Mouse (Mus musculus): ENCODE results near the gene Mag. TPM values are rescaled to one million over a fixed set of nuclear protein-coding genes. Genes with fewer than 3 reads are reported as not detected.

Mag gene
- polyA plus RNA-seq, 1 experiment from 2014 or later, result 0.32 TPM

DNA sequence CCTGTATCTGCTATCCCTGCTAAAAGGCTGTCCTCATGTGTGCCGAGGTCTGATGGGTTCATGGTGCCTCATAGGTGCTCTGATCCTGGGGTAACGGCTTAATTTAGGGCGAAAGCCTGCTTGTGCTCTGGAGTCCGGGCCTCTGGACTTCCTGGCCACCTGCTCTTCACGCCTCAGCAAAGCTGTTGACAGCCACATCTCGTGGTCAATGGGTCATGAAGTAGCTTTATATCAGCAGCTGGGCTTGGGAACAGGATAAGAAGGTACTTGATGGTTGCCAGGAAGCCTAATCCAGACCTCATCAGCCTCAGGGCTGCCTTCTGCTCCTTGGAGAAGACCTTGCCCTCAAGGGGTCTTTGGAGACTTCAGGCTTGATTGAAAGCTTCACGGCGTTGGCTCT lies 51.3 kb downstream of the Mag start:
- Histone ChIP-seq H3K4me3 (replicated peaks) (no peak overlapping the region), H3K27ac (replicated peaks) (no peak overlapping the region), H3K9ac (no peak overlapping the region), H3K4me1 (replicated peaks) (0 out of 2 replicates have a peak, but pooled peaks cover 4% of the 10 kb centered on the region), H3K36me3 (replicated peaks) (no peaks in the 10 kb centered on the region), H3K4me2 (no peak overlapping the region), H3K27me3 (no peaks in the 10 kb centered on the region), H3K9me3 (replicated peaks) (no peaks in the 10 kb centered on the region)
- WGBS (ENCODE audit: insufficient replicate concordance), result 52% methylated on average over 8 of the region's 8 CpGs
- ATAC-seq (ENCODE audit: insufficient read depth), result no peak

DNA sequence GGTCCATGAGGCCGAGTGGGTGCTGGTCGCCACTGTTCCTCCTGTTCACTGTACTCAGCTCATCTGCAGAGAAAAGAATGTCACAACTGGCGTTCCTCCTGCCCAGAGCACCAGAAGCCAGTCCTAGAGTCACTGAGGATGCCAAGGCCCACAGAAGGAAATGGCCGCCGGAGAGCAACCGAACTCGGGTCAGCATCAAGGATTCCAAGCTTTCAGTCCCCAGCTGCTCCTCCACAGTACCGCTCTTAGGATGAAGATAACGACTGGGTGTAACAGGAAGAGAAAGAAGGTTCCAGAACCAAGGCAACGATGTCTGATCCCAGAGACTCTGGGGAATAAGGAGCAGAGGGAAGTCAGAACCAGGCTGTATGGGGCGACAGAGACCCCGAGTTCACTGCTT lies 53.2 kb downstream of the Mag start, which contains the start of gene Ffar1:
Ffar1 (minus strand) TSS at position 101 of the 400 bp plus-strand sequence.
- ATAC-seq (ENCODE audit: insufficient read depth), result no peak
- Histone ChIP-seq H3K27ac (replicated peaks) (no peak within 1 kb of the TSS), H3K9me3 (replicated peaks) (no peaks in the 10 kb centered on the region), H3K4me1 (replicated peaks) (0 out of 2 replicates have a peak, but pooled peaks cover 4% of the 10 kb centered on the region), H3K4me2 (no peak within 1 kb of the TSS), H3K9ac (no peak within 1 kb of the TSS), H3K4me3 (replicated peaks) (no peak within 1 kb of the TSS), H3K27me3 (no peaks in the 10 kb centered on the region), H3K36me3 (replicated peaks) (no peaks in the 10 kb centered on the region)
- 67% methylated on average over 12 of the region's 12 CpGs for WGBS (ENCODE audit: insufficient replicate concordance)

DNA sequence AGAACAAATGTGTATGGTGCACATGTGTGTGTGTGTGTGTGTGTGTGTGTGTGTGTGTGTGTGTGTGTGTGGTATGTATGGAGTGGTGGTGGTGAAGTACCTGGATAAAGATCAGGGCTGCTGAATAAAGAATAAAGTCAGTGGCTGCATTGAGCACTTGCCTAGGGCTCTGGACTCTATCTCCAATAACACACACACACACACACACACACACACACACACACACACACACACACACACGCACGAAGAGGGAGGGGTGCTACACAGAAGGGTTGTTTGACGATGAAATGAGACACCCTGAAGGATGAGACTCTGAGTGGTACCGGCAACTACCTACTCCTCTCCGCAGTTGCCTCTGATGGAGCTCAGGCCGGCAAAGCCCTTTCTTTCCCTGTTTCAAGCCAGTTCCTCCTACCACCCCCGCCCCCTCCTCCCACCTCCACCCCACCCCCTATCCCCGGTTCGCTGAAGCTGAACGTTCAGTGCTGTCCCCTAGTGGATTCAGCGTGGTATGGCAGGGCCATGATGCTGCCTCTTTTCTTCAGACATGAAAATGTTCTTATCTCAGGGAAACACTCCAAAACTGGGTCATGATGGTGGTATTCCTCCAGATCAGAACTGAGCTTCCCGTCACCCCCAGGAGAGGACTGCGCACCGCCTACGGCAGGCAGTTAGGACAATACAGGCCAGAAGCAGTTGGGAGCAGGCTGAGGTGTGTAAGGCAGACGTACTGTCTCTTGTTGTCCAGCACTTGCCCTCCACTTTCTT lies 54.9 kb downstream of the Mag start:
- peak overlapping the region; percentile 48 for H3K4me2 ChIP-seq
- H3K4me1 ChIP-seq (replicated peaks), result 0 out of 2 replicates have a peak, but pooled peaks cover 4% of the 10 kb centered on the region
- H3K9me3 ChIP-seq (replicated peaks), result no peaks in the 10 kb centered on the region
- H3K27me3 ChIP-seq, result no peaks in the 10 kb centered on the region
- WGBS (ENCODE audit: insufficient replicate concordance), result 3% methylated on average over 14 of the region's 16 CpGs
- no peak overlapping the region for H3K9ac ChIP-seq
- no peak overlapping the region for H3K4me3 ChIP-seq (replicated peaks)
- ATAC-seq (ENCODE audit: insufficient read depth), result peak; percentile 31
- H3K27ac ChIP-seq (replicated peaks), result no peak overlapping the region
- H3K36me3 ChIP-seq (replicated peaks), result no peaks in the 10 kb centered on the region

DNA sequence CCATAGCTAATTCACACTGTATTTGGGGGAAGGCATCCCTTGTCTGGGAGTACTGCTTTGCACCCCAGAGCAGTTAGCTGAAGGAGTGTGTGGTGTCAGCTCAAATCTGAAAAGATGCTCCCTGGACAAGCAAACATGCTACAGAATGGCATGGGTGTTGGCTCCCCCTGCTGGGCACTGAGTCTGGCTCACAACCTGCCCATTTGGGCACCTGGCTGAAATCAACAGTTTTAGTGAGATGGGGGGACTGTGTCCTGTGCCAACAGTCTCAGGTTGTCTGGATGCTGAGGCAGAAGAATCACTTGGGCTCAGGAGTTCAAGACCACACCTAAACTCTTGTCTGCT lies 55.4 kb downstream of the Mag start:
- no peak overlapping the region for H3K27ac ChIP-seq (replicated peaks)
- H3K9me3 ChIP-seq (replicated peaks), result no peaks in the 10 kb centered on the region
- ATAC-seq (ENCODE audit: insufficient read depth), result 0 out of 2 replicates have a peak, but pooled peaks have one; percentile 25
- H3K4me3 ChIP-seq (replicated peaks), result no peak overlapping the region
- 0 out of 2 replicates have a peak, but pooled peaks cover 4% of the 10 kb centered on the region for H3K4me1 ChIP-seq (replicated peaks)
- no peak overlapping the region for H3K9ac ChIP-seq
- no peak overlapping the region for H3K4me2 ChIP-seq
- no peaks in the 10 kb centered on the region for H3K27me3 ChIP-seq
- no peaks in the 10 kb centered on the region for H3K36me3 ChIP-seq (replicated peaks)

DNA sequence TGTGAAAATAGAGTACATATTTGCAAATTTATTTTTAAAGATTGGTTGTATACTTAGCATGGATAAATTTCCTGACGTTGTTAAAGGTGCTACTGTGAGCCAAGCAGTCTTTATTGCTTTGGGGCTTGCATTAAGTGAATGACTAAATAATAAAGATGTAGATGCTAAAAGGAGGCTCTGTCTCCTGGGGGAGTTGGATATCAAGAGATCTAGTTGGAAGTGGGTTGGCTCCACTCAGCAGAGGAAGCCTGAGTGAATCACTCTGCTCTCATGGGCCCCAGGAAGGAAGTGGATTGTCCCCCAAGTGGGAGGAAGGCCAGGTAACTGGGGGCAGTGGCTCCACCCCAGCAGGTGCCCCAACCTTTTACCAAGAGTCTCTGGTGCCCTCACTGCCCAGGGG lies 56.9 kb downstream of the Mag start:
- Histone ChIP-seq H3K27ac (replicated peaks) (no peak overlapping the region), H3K9me3 (replicated peaks) (no peaks in the 10 kb centered on the region), H3K4me2 (no peak overlapping the region), H3K36me3 (replicated peaks) (no peaks in the 10 kb centered on the region), H3K27me3 (no peaks in the 10 kb centered on the region), H3K9ac (no peak overlapping the region), H3K4me1 (replicated peaks) (0 out of 2 replicates have a peak, but pooled peaks cover 4% of the 10 kb centered on the region), H3K4me3 (replicated peaks) (no peak overlapping the region)
- ATAC-seq (ENCODE audit: insufficient read depth), result no peak
- whole genome bisulfite sequencing (ENCODE audit: insufficient replicate concordance), result 54% methylated on average over 1 of the region's 1 CpGs

DNA sequence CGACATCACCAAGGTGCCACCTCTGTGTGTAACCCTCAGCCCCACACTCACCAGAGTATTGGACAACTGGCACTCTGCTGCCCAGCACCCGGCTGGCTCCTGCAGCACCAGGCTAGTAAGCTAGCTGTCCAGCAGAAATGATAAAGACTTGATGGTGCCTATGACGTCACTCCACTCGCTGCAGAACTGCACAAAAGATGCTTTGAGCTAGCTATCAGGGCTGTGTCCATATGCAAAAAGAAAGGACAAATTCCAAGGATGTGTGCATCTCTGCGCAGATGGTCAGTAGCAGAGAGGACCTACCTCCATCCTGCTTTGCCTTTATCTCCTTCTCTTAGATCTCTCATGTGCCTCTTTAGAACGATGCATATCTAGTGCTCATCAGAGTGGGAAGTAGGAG lies 58.6 kb downstream of the Mag start, which contains the start of gene Ffar3:
Ffar3 (minus strand) TSS at position 101 of the 400 bp plus-strand sequence.
- H3K4me3 ChIP-seq (replicated peaks), result no peak within 1 kb of the TSS
- H3K4me1 ChIP-seq (replicated peaks), result 0 out of 2 replicates have a peak, but pooled peaks cover 4% of the 10 kb centered on the region
- H3K27me3 ChIP-seq, result no peaks in the 10 kb centered on the region
- H3K4me2 ChIP-seq, result no peak within 1 kb of the TSS
- no peaks in the 10 kb centered on the region for H3K9me3 ChIP-seq (replicated peaks)
- H3K27ac ChIP-seq (replicated peaks), result no peak within 1 kb of the TSS
- no peak within 1 kb of the TSS for H3K9ac ChIP-seq
- no peaks in the 10 kb centered on the region for H3K36me3 ChIP-seq (replicated peaks)
- 54% methylated on average over 6 of the region's 6 CpGs for whole genome bisulfite sequencing (ENCODE audit: insufficient replicate concordance)
- ATAC-seq (ENCODE audit: insufficient read depth), result no peak

DNA sequence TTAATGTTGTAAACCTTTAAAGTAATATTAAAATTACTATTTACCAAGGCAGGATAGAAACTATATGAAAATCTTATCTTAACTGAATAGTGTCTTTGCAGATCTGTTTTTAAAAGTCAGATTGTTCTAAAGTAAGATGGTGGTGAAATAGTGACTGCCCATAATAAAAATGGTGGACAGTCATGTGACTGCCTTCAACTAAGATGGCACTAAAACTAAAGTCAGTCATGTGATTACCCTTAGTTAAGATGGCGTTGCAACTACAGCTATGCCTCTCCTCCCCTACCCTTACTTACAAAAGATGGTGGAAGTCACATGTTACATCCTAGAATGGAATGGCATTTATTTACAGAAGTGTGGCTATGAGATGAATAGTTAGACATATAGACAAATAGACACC lies 63.3 kb downstream of the Mag start:
- ATAC-seq (ENCODE audit: insufficient read depth), result no peak
- no peaks in the 10 kb centered on the region for H3K36me3 ChIP-seq (replicated peaks)
- no peak overlapping the region for H3K4me2 ChIP-seq
- no peaks in the 10 kb centered on the region for H3K27me3 ChIP-seq
- no peaks in the 10 kb centered on the region for H3K9me3 ChIP-seq (replicated peaks)
- no peak overlapping the region for H3K4me3 ChIP-seq (replicated peaks)
- no peaks in the 10 kb centered on the region for H3K4me1 ChIP-seq (replicated peaks)
- H3K9ac ChIP-seq, result no peak overlapping the region
- H3K27ac ChIP-seq (replicated peaks), result no peak overlapping the region
- 73% methylated on average over 1 of the region's 1 CpGs for WGBS (ENCODE audit: insufficient replicate concordance)

Other genes with a start within 250 kb of the Mag start
- 31.5 and 36.9 TPM in 2 replicates for gene Haus5, start 249.9 kb downstream of the Mag start, polyA plus RNA-seq (2015; fragmentation: Nextera tagmentation; extraction: Ambion mirVana)
- gene Pmis2, start 243.3 kb downstream of the Mag start, polyA plus RNA-seq (2015; fragmentation: Nextera tagmentation; extraction: Ambion mirVana), result not detected in 2 replicates
- gene 2200002J24Rik, start 215.9 kb downstream of the Mag start, polyA plus RNA-seq (2015; fragmentation: Nextera tagmentation; extraction: Ambion mirVana), result 0.48 and 0.99 TPM in 2 replicates
- 1.7 and 2.9 TPM in 2 replicates for gene Atp4a, start 202.7 kb downstream of the Mag start, polyA plus RNA-seq (2015; fragmentation: Nextera tagmentation; extraction: Ambion mirVana)
- 97.4 and 105 TPM in 2 replicates for gene Tmem147, start 185.3 kb downstream of the Mag start, polyA plus RNA-seq (2015; fragmentation: Nextera tagmentation; extraction: Ambion mirVana)
- not detected in 2 replicates for gene Gapdhs, start 171.2 kb downstream of the Mag start, polyA plus RNA-seq (2015; fragmentation: Nextera tagmentation; extraction: Ambion mirVana)
- gene Sbsn, start 163.4 kb downstream of the Mag start, polyA plus RNA-seq (2015; fragmentation: Nextera tagmentation; extraction: Ambion mirVana), result 0.12 and 0.61 TPM in 2 replicates
- 0.32 and 0.99 TPM in 2 replicates for gene Dmkn, start 151.1 kb downstream of the Mag start, polyA plus RNA-seq (2015; fragmentation: Nextera tagmentation; extraction: Ambion mirVana)
- gene Krtdap, start 127.0 kb downstream of the Mag start, polyA plus RNA-seq (2015; fragmentation: Nextera tagmentation; extraction: Ambion mirVana), result 0.21 and 2.5 TPM in 2 replicates
- gene Ffar2, start 91.1 kb downstream of the Mag start, polyA plus RNA-seq (2015; fragmentation: Nextera tagmentation; extraction: Ambion mirVana), result 0.94 and 1.2 TPM in 2 replicates
- gene Ffar3, start 58.7 kb downstream of the Mag start, polyA plus RNA-seq (2015; fragmentation: Nextera tagmentation; extraction: Ambion mirVana), result not detected in 2 replicates
- gene Ffar1, start 53.3 kb downstream of the Mag start, polyA plus RNA-seq (2015; fragmentation: Nextera tagmentation; extraction: Ambion mirVana), result not detected in 2 replicates
- gene Cd22, start 34.5 kb downstream of the Mag start, polyA plus RNA-seq (2015; fragmentation: Nextera tagmentation; extraction: Ambion mirVana), result 0.81 and 0.86 TPM in 2 replicates
- not detected in 2 replicates for gene Hamp2, start 9.8 kb upstream of the Mag start, polyA plus RNA-seq (2015; fragmentation: Nextera tagmentation; extraction: Ambion mirVana)
- gene Hamp, start 29.2 kb upstream of the Mag start, polyA plus RNA-seq (2015; fragmentation: Nextera tagmentation; extraction: Ambion mirVana), result 22.2 and 25.5 TPM in 2 replicates
- gene Usf2, start 41.9 kb upstream of the Mag start, polyA plus RNA-seq (2015; fragmentation: Nextera tagmentation; extraction: Ambion mirVana), result 12.4 TPM in 2 replicates
- 28.1 and 31.2 TPM in 2 replicates for gene Lsr, start 58.6 kb upstream of the Mag start, polyA plus RNA-seq (2015; fragmentation: Nextera tagmentation; extraction: Ambion mirVana)
- gene Fam187b, start 58.9 kb upstream of the Mag start, polyA plus RNA-seq (2015; fragmentation: Nextera tagmentation; extraction: Ambion mirVana), result 2.4 and 3.4 TPM in 2 replicates
- 19.8 and 22.4 TPM in 2 replicates for gene Fxyd5, start 127.6 kb upstream of the Mag start, polyA plus RNA-seq (2015; fragmentation: Nextera tagmentation; extraction: Ambion mirVana)
- 0.17 and 0.26 TPM in 2 replicates for gene Fxyd7, start 136.6 kb upstream of the Mag start, polyA plus RNA-seq (2015; fragmentation: Nextera tagmentation; extraction: Ambion mirVana)
- 88.6 and 99.1 TPM in 2 replicates for gene Fxyd1, start 142.3 kb upstream of the Mag start, polyA plus RNA-seq (2015; fragmentation: Nextera tagmentation; extraction: Ambion mirVana)
- 0.03 TPM in 1 of 2 replicates, not detected in the other for gene Lgi4, start 144.5 kb upstream of the Mag start, polyA plus RNA-seq (2015; fragmentation: Nextera tagmentation; extraction: Ambion mirVana)
- gene Fxyd3, start 161.8 kb upstream of the Mag start, polyA plus RNA-seq (2015; fragmentation: Nextera tagmentation; extraction: Ambion mirVana), result 0.35 and 0.92 TPM in 2 replicates
- gene Hpn, start 200.4 kb upstream of the Mag start, polyA plus RNA-seq (2015; fragmentation: Nextera tagmentation; extraction: Ambion mirVana), result 98.6 and 145 TPM in 2 replicates
- gene Scn1b, start 212.1 kb upstream of the Mag start, polyA plus RNA-seq (2015; fragmentation: Nextera tagmentation; extraction: Ambion mirVana), result 1.0 and 1.2 TPM in 2 replicates
- 11.9 and 14.3 TPM in 2 replicates for gene Gramd1a, start 241.0 kb upstream of the Mag start, polyA plus RNA-seq (2015; fragmentation: Nextera tagmentation; extraction: Ambion mirVana)

Data from liver, embryonic 15.5 days (tissue).